Mouse (Mus musculus): ENCODE data around the gene Gm8720. TPM values are rescaled to one million over a fixed set of nuclear protein-coding genes. Genes with fewer than 3 reads are reported as not detected.
"Not testable (repeated sequence)": the region's sequence is repeated elsewhere in the genome, so short reads cannot be mapped to it uniquely, and the experiment has no call there.

Gene Gm8720
- polyA plus RNA-seq (2016; fragmentation: Nextera tagmentation; extraction: Ambion mirVana), result not detected in 2 replicates

DNA sequence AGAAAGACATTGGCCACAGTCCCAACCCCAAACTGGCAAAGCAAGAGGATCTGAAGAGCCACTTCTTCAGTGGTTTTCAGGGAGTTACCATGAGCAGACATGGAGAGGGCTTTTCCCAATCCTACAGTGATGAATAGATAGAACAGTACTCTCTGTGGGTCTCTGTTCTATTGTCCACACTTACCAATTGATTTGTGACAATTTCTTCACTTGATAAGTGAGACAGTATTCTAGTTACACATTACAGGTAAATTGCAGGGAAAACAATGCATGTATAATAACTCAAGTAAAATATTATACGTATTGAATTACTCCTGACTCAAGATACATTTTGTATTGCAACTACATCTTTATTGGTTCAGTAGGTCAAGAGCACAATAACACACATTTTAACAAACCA is at the start of gene Gm8720:
TSS of gene Gm8720 (minus strand) at position 101 of the 400 bp plus-strand sequence.
- H3K4me2 ChIP-seq; ATAC-seq; H3K9ac ChIP-seq; H3K4me1 ChIP-seq; H3K27me3 ChIP-seq (replicated peaks); H3K4me3 ChIP-seq; H3K27ac ChIP-seq; H3K9me3 ChIP-seq (replicated peaks); H3K36me3 ChIP-seq: not testable (repeated sequence)
- no CpG with 5 or more reads among the region's 1 CpGs for WGBS (ENCODE audit: insufficient replicate concordance)

DNA sequence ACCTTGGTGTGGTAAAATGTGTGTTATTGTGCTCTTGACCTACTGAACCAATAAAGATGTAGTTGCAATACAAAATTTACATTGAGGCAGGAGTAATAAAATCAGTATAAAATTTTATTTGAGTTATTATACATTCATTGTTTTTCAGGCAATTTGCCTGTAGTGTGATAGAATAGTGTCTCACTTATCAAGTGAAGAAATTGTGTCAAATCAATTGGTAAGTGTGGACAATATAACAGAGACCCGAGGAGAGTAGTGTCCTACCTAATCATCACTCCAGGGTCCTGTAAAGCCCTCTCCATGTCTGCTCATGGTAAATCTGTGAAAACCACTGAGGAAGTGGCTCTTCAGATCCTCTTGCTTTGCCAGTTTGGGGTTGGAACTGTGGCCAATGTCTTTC is 12.0 kb downstream of the Gm8720 start, which contains the start of gene Vmn1r163:
TSS of gene Vmn1r163 (plus strand) at position 301 of the 400 bp plus-strand sequence.
- not testable (repeated sequence) for H3K27me3 ChIP-seq (replicated peaks)

DNA sequence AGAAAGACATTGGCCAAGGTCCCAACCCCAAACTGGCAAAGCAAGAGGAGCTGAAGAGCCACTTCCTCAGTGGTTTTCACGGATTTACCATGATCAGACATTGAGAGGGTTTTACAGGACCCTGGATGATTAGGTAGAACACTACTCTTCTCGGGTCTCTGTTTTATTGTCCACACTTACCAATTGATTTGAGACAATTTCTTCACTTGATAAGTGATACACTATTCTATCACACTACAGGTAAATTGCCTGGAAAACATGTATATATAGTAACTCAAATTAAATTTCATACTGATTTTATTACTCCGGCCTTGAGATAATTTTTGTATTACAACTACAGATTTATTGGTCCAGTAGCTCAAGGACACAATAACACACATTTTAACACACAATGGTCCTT is 47.4 kb downstream of the Gm8720 start, which contains the start of gene Gm4216:
TSS of gene Gm4216 (minus strand) at position 101 of the 400 bp plus-strand sequence.
- H3K36me3 ChIP-seq, ATAC-seq: not testable (repeated sequence)
- WGBS (ENCODE audit: insufficient replicate concordance), result no CpG with 5 or more reads among the region's 3 CpGs

More for the DNA sequence above, 12.0 kb downstream of the Gm8720 start, which contains the start of gene Vmn1r163:
- not testable (repeated sequence) for H3K4me2 ChIP-seq; H3K9ac ChIP-seq; H3K4me3 ChIP-seq; H3K27ac ChIP-seq; H3K9me3 ChIP-seq (replicated peaks); H3K4me1 ChIP-seq; H3K36me3 ChIP-seq; ATAC-seq
- WGBS (ENCODE audit: insufficient replicate concordance), result no CpG with 5 or more reads among the region's 1 CpGs

More for the DNA sequence above, 47.4 kb downstream of the Gm8720 start, which contains the start of gene Gm4216:
- H3K27ac ChIP-seq; H3K4me1 ChIP-seq; H3K9ac ChIP-seq; H3K27me3 ChIP-seq (replicated peaks); H3K4me3 ChIP-seq; H3K9me3 ChIP-seq (replicated peaks); H3K4me2 ChIP-seq: not testable (repeated sequence)

Other genes starting within 250 kb of the Gm8720 start
- gene Vmn1r159, start 223.9 kb downstream of the Gm8720 start, polyA plus RNA-seq (2016; fragmentation: Nextera tagmentation; extraction: Ambion mirVana), result not detected in 2 replicates
- gene Vmn1r160, start 196.2 kb downstream of the Gm8720 start, polyA plus RNA-seq (2016; fragmentation: Nextera tagmentation; extraction: Ambion mirVana), result not detected in 2 replicates
- not detected in 2 replicates for gene Gm4214, start 82.8 kb downstream of the Gm8720 start, polyA plus RNA-seq (2016; fragmentation: Nextera tagmentation; extraction: Ambion mirVana)
- gene Gm4216, start 47.5 kb downstream of the Gm8720 start, polyA plus RNA-seq (2016; fragmentation: Nextera tagmentation; extraction: Ambion mirVana), result not detected in 2 replicates
- gene Vmn1r163, start 11.9 kb downstream of the Gm8720 start, polyA plus RNA-seq (2016; fragmentation: Nextera tagmentation; extraction: Ambion mirVana), result not detected in 2 replicates
- gene Gm10662, start 77.0 kb upstream of the Gm8720 start, polyA plus RNA-seq (2016; fragmentation: Nextera tagmentation; extraction: Ambion mirVana), result not detected in 2 replicates
- not detected in 2 replicates for gene Vmn1r165, start 149.9 kb upstream of the Gm8720 start, polyA plus RNA-seq (2016; fragmentation: Nextera tagmentation; extraction: Ambion mirVana)
- not detected in 2 replicates for gene Vmn1r166, start 184.2 kb upstream of the Gm8720 start, polyA plus RNA-seq (2016; fragmentation: Nextera tagmentation; extraction: Ambion mirVana)
- not detected in 2 replicates for gene Gm6902, start 211.4 kb upstream of the Gm8720 start, polyA plus RNA-seq (2016; fragmentation: Nextera tagmentation; extraction: Ambion mirVana)
- not detected in 2 replicates for gene Nlrp4e, start 233.7 kb upstream of the Gm8720 start, polyA plus RNA-seq (2016; fragmentation: Nextera tagmentation; extraction: Ambion mirVana)